Mouse (Mus musculus): ENCODE measurements around the gene Ski. TPM values are rescaled to one million over a fixed set of nuclear protein-coding genes. Genes with fewer than 3 reads are reported as not detected.

Gene Ski
- polyA plus RNA-seq, 1 experiment from 2014 or later: 16.6 TPM

DNA sequence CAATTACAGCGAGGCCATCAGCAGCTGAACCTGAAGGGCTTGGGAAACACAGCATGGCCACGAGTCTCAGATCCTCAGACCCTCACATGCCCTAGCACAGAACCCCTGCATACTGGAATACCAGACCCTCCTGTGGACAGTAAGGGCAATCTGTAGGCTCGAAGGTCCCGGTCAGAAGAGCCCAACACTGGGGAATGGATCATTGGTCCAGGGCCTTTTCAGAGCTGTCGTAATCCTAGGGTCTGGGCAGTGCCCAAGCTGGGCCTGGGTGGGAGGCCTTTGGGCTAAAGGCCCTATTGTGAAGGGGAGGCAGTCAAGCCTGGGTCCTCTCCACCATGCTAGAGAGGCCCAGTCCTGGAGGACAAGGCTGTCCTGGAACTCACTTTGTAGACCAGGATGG is 79.6 kb downstream of the Ski start:
- peaks cover 48% of the 10 kb centered on the region for H3K4me1 ChIP-seq
- H3K9ac ChIP-seq: no peak overlapping the region
- H3K27me3 ChIP-seq (replicated peaks): no peaks in the 10 kb centered on the region
- no peak for ATAC-seq (ENCODE audit: insufficient read depth, low FRiP score, low read depth)
- no peaks in the 10 kb centered on the region for H3K36me3 ChIP-seq
- H3K4me2 ChIP-seq: no peak overlapping the region
- no peak overlapping the region for H3K4me3 ChIP-seq (replicated peaks)
- 88% methylated on average over 5 of the region's 5 CpGs for WGBS
- no peaks in the 10 kb centered on the region for H3K9me3 ChIP-seq
- 0 out of 2 replicates have a peak overlapping the region, but pooled peaks have one; percentile 95 for H3K27ac ChIP-seq

DNA sequence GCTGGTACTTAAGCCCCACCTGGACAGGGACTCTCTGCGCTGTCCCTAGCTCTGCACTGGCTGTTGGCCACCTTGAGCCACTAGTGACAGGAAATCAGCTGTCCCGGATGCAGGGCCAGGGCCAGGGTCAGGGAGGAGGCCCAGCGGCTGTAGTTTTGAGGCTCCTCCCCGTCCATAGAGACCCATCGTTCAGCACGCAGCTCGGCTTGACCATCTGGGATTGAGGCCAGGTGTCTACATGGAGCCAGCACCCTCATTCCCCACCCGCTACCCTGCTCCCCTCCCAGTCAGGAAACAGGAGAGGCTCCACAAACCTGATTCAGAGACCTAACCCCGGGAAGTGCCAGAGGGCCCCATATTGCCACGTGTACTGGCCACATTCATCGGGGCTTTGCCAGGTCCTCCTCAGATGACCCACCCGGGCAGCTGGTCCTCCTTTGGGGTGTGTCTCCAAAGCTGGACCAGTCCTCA is 81.6 kb downstream of the Ski start:
- Histone ChIP-seq H3K27me3 (replicated peaks) (no peaks in the 10 kb centered on the region), H3K4me1 (peaks cover 49% of the 10 kb centered on the region), H3K4me3 (replicated peaks) (no peak overlapping the region), H3K4me2 (no peak overlapping the region), H3K27ac (peak overlapping the region; percentile 41; the same call in 1 of the 2 replicates), H3K9ac (no peak overlapping the region), H3K9me3 (no peaks in the 10 kb centered on the region), H3K36me3 (no peaks in the 10 kb centered on the region)
- 42% methylated on average over 12 of the region's 12 CpGs for WGBS
- 0 out of 2 replicates have a peak, but pooled peaks have one; percentile 16 for ATAC-seq (ENCODE audit: insufficient read depth, low FRiP score, low read depth)

DNA sequence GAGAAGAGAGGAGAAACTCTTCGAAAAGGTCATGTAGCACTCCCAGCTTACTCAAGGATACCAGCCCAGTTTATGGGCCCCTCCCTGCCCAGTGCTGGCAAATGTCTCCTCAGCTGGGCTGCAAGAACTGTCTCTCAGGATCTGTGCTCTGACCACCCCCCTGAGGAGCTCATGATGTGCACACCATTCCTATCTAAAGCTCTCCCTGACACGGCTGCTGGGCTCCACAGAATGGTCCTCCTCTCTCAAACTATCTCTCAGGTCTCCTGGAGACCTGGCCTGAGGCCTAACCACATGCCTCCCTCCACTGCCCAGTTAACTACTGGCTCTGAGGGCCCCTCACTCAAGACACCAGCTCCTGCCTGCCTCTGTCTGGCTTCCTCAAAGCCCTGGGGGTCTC is 82.2 kb downstream of the Ski start:
- Histone ChIP-seq H3K36me3 (no peaks in the 10 kb centered on the region), H3K4me2 (no peak overlapping the region), H3K4me1 (peaks cover 48% of the 10 kb centered on the region), H3K27me3 (replicated peaks) (no peaks in the 10 kb centered on the region), H3K4me3 (replicated peaks) (no peak overlapping the region), H3K9me3 (no peaks in the 10 kb centered on the region), H3K27ac (peak overlapping the region; percentile 41; the same call in 1 of the 2 replicates), H3K9ac (no peak overlapping the region)
- WGBS: 55% methylated on average over 2 of the region's 2 CpGs
- no peak for ATAC-seq (ENCODE audit: insufficient read depth, low FRiP score, low read depth)

DNA sequence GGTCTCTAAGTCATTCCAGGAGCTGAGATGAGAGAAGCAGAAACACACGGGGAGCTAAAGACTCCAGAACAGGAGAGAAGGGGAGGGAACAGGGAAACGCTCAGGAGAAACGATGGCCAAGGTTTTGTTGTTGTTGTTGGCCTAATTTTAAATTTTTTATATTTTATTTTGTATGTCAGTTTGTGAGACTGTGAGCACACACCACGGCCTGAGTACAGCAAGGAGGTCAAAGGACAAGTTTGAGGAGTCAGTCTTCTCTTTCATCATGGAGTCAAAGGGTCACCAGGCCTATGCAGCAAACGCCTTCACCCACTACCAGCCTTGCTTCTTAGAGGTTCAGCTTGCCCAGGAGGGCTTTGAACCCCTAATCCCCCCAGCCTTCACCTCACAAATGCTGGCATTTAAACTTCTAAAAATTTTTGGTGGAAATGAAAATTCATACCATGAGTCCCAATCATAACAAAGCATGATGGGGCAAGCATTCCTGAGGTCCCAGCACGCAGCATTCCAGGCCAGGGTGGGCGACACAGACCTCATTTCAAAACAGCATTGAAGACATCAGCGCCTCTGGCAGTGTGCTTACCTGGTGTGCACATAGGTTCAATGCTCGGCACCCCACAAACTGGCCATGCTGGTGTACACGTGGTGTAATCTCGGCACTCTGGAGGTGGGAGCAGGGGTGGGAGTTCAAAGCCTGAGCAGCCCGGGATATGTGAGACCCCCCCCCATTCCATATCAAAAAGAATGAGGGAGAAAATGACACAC is 82.9 kb downstream of the Ski start:
- no peaks in the 10 kb centered on the region for H3K36me3 ChIP-seq
- no peak overlapping the region for H3K4me2 ChIP-seq
- H3K4me1 ChIP-seq: peaks cover 45% of the 10 kb centered on the region
- no peaks in the 10 kb centered on the region for H3K27me3 ChIP-seq (replicated peaks)
- ATAC-seq (ENCODE audit: insufficient read depth, low FRiP score, low read depth): no peak
- H3K9ac ChIP-seq: no peak overlapping the region
- H3K4me3 ChIP-seq (replicated peaks): no peak overlapping the region
- 74% methylated on average over 12 of the region's 12 CpGs for WGBS
- H3K9me3 ChIP-seq: no peaks in the 10 kb centered on the region
- H3K27ac ChIP-seq: no peak overlapping the region

DNA sequence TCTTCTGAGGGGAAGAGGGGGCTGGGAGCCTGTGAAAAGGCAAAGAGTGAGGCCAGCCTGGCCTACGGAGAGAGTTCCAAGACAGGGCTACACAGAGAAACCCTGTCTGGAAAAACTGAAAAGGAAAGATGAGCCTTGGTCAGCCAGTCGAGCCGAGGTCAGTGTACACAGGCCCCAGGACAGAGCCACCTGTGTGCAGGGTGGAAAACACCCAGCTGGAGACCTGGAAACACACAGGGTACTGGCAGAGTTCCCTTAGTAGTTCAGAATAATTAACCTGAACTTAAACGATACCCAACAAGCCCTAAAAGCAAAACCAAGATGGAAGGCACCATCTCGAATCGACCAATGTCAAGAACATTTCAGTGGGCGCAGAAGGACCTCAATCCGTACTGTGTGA is 83.9 kb downstream of the Ski start:
- H3K27ac ChIP-seq: no peak overlapping the region
- no peak for ATAC-seq (ENCODE audit: insufficient read depth, low FRiP score, low read depth)
- no peak overlapping the region for H3K9ac ChIP-seq
- H3K36me3 ChIP-seq: no peaks in the 10 kb centered on the region
- H3K4me2 ChIP-seq: no peak overlapping the region
- no peaks in the 10 kb centered on the region for H3K9me3 ChIP-seq
- H3K27me3 ChIP-seq (replicated peaks): no peaks in the 10 kb centered on the region
- WGBS: 83% methylated on average over 8 of the region's 8 CpGs
- H3K4me1 ChIP-seq: peaks cover 46% of the 10 kb centered on the region
- no peak overlapping the region for H3K4me3 ChIP-seq (replicated peaks)

DNA sequence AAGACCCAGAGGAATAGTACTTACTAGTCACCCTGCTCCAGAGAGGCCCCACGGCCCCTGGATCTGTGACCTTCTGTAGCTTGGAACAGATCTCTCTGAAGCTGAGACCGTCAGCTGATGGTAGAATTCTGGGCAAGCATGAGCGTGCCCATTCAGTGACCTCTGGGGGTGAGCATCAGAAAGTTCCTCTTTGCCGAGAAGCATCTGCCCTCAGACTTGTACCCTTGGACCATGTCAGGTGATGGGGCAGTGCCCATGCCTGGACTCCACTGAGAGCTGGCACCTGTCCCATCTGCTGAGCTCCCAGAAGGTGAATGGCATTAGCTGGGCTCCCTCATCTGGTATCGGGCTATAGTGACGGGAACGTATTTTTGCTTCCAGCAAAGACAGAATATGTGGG is 84.5 kb downstream of the Ski start:
- Histone ChIP-seq H3K4me3 (replicated peaks) (no peak overlapping the region), H3K4me2 (no peak overlapping the region), H3K27ac (no peak overlapping the region), H3K27me3 (replicated peaks) (no peaks in the 10 kb centered on the region), H3K9me3 (no peaks in the 10 kb centered on the region), H3K36me3 (no peaks in the 10 kb centered on the region), H3K4me1 (peaks cover 46% of the 10 kb centered on the region), H3K9ac (no peak overlapping the region)
- no peak for ATAC-seq (ENCODE audit: insufficient read depth, low FRiP score, low read depth)
- 80% methylated on average over 7 of the region's 7 CpGs for WGBS

DNA sequence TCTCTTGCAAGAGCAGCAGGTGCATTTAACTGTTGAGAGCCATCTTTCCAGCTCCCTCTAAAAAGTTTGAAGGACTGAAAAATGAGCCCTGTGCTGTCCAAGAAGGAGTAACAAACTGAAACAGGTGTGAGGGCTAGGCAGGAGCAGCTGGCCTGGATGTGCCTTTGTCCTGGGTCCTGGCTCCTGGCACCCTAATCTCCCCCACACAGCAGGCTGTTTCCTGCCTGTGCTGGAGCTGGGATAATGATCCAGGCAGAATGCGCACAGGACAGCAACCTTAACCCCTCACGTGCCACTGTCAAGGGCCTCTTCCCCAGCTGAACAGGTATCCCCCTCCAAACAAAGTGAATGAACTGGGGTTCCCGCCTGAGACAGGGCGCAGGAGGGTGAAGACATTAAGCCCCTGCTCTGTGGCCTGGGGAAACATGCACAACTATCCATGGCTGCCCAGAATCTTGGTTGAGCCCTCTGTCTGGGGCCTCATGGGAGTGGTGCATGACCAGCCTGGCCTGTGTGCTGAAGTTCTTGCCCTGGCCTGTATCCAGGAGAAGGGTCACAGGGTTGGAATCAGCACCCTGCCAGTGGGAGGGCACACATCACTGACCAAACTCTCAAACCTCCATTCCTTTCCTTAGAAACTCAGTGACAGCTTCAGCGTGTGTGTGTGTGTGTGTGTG is 86.3 kb downstream of the Ski start:
- ATAC-seq (ENCODE audit: insufficient read depth, low FRiP score, low read depth): no peak
- Histone ChIP-seq H3K27me3 (replicated peaks) (no peaks in the 10 kb centered on the region), H3K27ac (no peak overlapping the region), H3K4me2 (no peak overlapping the region), H3K4me3 (replicated peaks) (no peak overlapping the region), H3K4me1 (peaks cover 45% of the 10 kb centered on the region), H3K9me3 (no peaks in the 10 kb centered on the region), H3K9ac (no peak overlapping the region), H3K36me3 (no peaks in the 10 kb centered on the region)
- WGBS: 58% methylated on average over 5 of the region's 5 CpGs

DNA sequence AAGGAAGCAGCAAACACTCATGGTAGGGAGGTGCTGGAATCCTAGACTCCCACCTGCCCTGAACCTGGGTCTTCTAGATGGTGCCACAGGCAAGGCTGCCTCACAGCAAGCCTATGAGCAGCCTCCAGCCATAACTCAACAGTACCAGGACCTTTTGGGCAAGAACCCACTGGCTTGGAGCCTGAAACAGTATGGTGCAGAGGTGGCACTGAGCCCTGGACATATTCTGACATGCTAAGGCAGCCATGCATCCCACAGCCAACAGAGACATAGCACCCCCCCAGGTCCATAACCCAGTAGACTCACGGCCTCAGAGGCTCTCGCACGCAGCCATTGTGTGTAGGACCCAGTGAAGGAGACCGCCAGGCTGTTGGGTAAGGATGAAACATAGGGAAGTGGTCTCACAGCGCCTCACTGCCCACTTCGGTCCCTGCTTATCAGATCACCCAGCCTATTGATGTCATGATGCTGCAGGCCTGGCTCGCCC is 87.7 kb downstream of the Ski start:
- Histone ChIP-seq H3K4me2 (no peak overlapping the region), H3K27ac (no peak overlapping the region), H3K9ac (no peak overlapping the region), H3K4me1 (peaks cover 44% of the 10 kb centered on the region), H3K4me3 (replicated peaks) (no peak overlapping the region), H3K27me3 (replicated peaks) (no peaks in the 10 kb centered on the region), H3K9me3 (no peaks in the 10 kb centered on the region), H3K36me3 (no peaks in the 10 kb centered on the region)
- 90% methylated on average over 7 of the region's 7 CpGs for WGBS
- no peak for ATAC-seq (ENCODE audit: insufficient read depth, low FRiP score, low read depth)

DNA sequence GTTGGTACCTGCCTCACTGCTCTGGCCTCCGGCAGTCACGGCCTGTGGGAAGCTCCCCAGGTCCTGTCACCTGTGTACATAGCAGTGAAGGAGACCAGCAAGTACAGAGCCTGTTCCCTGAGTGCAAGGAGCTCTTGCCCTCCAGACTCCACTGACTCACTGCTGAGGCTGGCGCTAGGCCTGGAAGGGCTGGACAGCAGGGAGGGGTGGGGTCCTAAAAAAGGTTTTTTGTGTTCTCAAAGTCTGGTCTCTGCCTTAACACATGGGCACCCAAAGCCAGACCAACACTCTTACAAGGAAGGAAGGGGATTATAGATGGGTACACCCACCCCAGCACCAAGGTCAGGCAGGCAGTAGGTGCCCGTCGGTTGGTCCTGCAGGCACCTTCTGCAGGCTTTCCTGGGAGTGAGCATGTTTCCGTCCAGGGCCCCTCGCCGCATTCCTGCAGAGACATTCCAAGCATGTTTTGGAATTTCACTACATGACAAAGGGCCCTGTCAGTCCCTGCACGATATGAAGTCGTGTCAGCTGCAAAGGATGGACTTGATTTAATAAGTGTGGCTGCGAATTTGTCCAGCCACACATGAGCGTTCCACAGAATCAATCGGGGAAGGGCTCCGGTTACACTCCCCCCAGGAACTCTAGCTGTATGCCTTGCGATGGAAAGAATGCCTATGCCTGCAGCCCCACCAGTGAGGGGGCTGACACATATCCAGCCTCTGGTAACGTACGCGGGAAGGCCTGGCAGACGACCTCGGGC is 88.6 kb downstream of the Ski start:
- Histone ChIP-seq H3K27ac (peak overlapping the region; percentile 78), H3K4me2 (no peak overlapping the region; the same call in 1 of the 2 replicates), H3K9ac (no peak overlapping the region), H3K27me3 (replicated peaks) (no peaks in the 10 kb centered on the region), H3K4me3 (replicated peaks) (no peak overlapping the region), H3K4me1 (peaks cover 47% of the 10 kb centered on the region), H3K36me3 (no peaks in the 10 kb centered on the region), H3K9me3 (no peaks in the 10 kb centered on the region)
- ATAC-seq (ENCODE audit: insufficient read depth, low FRiP score, low read depth): peak; percentile 71
- 30% methylated on average over 20 of the region's 20 CpGs for WGBS

DNA sequence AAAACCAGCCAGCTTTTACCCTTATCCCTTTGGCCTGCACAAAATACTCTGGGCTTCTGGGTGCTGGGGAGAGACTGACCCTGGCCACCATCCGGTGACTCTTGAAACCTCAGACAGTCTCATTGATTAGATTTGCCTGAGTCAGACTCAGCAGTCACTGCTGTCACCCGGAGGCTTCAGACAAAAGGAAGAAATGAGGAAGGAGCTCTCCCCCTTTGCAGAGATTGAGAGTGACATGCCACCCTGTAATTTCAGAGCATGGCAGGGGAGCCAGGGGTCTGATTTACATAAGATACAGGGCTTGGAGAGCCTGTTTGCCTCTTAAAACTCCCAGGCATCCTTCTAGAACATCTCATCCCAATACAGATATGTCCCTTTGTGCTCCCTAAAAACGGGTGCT is 89.2 kb downstream of the Ski start:
- Histone ChIP-seq H3K9me3 (no peaks in the 10 kb centered on the region), H3K4me1 (peaks cover 46% of the 10 kb centered on the region), H3K27ac (peak overlapping the region; percentile 78), H3K4me2 (no peak overlapping the region), H3K4me3 (replicated peaks) (no peak overlapping the region), H3K9ac (no peak overlapping the region), H3K36me3 (no peaks in the 10 kb centered on the region), H3K27me3 (replicated peaks) (no peaks in the 10 kb centered on the region)
- 38% methylated on average over 3 of the region's 3 CpGs for WGBS
- no peak for ATAC-seq (ENCODE audit: insufficient read depth, low FRiP score, low read depth)

DNA sequence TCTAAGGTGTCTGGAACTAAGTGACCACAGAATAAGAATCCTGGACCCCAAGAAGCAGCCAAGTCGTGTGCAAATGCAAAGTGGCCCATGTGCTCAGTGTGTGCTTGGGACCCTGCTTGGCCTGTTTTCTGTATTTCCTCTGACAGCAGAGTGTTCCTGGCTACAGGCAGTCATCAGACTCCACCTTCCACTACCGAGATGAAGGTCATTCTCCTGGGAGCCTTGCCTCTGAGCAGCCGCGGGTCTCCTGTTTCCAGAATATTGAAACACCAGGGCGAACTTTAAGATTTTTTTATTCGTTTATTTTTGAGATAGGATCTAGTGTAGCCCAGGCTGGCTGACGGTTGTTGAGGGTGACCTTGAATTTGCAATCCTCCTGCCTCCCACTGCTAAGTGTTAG is 91.8 kb downstream of the Ski start:
- Histone ChIP-seq H3K4me1 (peaks cover 34% of the 10 kb centered on the region), H3K4me3 (replicated peaks) (no peak overlapping the region), H3K4me2 (no peak overlapping the region), H3K27me3 (replicated peaks) (no peaks in the 10 kb centered on the region), H3K27ac (peak overlapping the region; percentile 76), H3K9me3 (no peaks in the 10 kb centered on the region), H3K36me3 (no peaks in the 10 kb centered on the region), H3K9ac (no peak overlapping the region)
- WGBS: 64% methylated on average over 7 of the region's 7 CpGs
- no peak for ATAC-seq (ENCODE audit: insufficient read depth, low FRiP score, low read depth)
